Mouse (Mus musculus) left cerebral cortex, adult 9 months (tissue): ENCODE measurements at regions not wholly inside any gene's neighbourhood (a gene's known extent, or its start where the extent isn't known, plus 50 kb on each side); places are given as distances from the start of the nearest gene placed in this dataset.
"Not testable (repeated sequence)": the region's sequence is repeated elsewhere in the genome, so short reads cannot be mapped to it uniquely, and the experiment has no call there.

ENCODE experiments used
- DNase-seq, 2 experiments: peaks; one replicate each; pipeline ENCODE4 v3.0.0; 2022; ENCODE audit warnings: low spot score in 2 of 2

- DNase-seq = no peak
Measured at GRCm38 (mm10) chr3:60798862-60799261, 203.7 kb upstream of the P2ry1 start.

DNA sequence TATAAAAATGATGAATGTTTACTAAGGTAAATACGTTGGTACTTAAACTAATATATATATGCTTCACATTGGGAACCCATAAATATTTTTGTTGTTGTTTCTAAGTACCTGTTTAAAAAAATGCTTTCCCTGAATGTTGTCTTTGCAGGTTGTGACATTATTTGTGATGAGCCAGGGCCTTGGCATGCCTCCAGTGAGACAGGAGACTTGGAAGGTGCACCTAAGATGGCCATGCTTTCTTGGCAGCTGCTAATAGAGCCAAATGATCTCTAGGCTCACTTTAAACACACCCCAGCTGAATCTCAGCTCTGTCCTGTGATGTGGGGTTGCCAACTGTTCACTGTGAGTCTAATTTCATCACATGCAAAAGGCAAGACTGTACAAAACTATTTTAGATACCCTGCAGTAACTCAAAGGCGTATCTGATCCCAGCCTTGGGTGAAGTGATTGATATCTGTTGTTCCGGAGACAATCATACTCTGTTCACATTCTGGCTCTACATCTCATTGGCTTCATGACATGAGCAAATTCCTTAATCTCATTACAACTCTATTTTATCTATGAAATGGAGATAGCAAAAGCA lies 197.8 kb upstream of the P2ry1 start:
- DNase-seq = no peak

GRCm38 (mm10) chr3:60811924-60812323 lies 190.7 kb upstream of the P2ry1 start:
- no peak for DNase-seq

DNA sequence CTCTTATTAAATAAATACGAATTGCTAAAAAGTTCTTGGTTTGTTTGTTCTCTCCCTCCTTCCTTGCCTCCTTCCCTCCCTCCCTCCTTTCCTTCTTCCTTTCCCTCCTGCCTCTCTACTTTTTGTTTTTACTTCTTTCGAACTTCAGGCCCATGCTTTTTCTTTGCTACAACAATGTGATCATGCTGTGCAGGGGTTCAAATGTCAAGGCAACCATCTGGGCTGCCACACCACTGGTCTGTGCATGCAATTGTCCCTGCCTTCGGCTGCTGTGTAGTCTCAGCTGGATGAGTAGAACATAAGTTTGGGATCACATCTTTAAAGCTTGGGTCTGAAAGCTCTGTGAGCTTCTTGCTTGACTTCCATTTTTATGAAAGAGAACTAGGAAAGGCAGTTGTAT lies 189.1 kb upstream of the P2ry1 start:
- DNase-seq = no peak

- no peak for DNase-seq
Measured at GRCm38 (mm10) chr3:60819684-60820281, 182.8 kb upstream of the P2ry1 start.

GRCm38 (mm10) chr3:60821463-60821862 lies 181.1 kb upstream of the P2ry1 start:
- DNase-seq = no peak

DNA sequence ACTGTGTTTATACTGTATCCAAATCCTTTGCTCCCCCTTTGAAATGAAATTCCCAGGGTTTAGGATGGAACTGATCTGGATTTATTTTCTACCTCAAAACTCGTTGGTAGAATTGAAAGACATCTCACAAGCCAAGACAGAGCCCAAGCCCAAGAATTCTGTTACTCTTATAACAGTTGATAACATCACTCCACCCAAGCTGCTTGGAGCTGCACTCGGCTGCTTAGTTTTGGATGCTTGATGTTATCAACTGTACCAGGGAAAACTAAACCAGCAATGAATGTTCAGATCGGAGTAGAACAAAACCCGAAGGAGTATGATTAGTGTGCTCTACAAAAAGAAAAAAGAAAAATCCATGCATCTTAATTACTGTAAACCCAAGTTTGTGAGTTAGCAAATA lies 175.8 kb upstream of the P2ry1 start:
- DNase-seq = no peak

DNA sequence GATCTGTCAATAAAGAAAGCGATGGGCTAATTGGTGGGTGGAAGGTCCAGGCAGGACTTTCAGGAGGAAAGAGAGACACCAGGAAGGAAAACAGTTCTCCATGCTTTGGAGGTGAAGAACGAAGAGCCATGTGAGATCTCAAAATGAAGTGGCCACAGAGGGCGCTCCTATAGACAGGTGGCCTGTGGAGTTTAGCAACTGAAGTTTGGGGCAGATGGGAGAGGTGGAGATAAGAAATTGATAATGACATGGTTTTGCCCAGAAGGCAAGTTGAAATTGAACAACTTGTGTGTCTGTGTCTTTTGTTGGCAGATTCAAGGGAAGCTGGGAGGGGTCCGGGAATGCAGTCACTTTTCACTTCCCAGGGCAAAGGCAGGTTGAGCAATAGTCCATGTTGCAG lies 170.2 kb upstream of the P2ry1 start:
- no peak for DNase-seq

DNA sequence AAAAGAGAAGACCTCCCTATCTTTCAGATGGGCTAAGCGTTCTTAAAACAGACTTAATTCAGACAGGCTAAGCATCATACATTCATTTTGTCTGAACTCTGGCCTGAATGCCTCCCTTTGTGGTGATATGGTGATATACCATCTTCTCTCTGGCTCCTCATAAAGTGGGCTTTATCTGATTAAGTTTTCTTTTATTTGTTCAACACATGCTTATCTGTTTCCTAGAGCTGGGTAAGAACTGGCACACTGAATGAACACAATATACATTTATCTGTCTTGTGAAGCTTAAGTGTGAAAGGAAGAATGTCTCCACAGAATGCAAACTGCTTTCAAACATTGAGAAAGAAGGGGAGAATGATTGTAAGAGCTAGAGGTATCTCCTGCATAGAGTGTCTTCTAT lies 160.7 kb upstream of the P2ry1 start:
- DNase-seq = no peak

DNA sequence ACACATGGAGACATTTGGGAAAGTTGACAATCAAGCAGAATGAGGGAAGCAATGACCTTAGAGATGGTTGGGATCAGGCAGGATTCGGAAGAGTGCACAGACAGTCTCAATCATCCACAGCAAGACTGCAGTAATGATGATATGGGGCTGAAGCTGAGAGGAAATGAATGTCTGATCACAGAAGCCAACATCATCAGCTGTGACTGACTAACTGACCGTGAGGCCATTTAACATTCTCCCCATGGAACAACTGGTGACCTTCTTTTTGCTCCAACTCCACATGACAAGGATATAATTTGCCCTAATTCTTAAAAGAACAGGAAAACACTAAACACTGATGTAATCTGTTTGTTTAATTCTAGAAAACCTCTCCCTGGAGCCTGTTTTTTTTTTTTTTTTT lies 157.3 kb upstream of the P2ry1 start:
- DNase-seq = no peak

- no peak for DNase-seq
Measured at GRCm38 (mm10) chr3:60848437-60848836, 154.2 kb upstream of the P2ry1 start.

GRCm38 (mm10) chr3:60853773-60854172 lies 148.8 kb upstream of the P2ry1 start:
- DNase-seq = no peak

GRCm38 (mm10) chr3:60855734-60856133 lies 146.9 kb upstream of the P2ry1 start:
- no peak for DNase-seq

GRCm38 (mm10) chr3:60858474-60859118 lies 144.0 kb upstream of the P2ry1 start:
- no peak for DNase-seq

GRCm38 (mm10) chr3:60859119-60859515 lies 143.5 kb upstream of the P2ry1 start:
- DNase-seq = no peak

GRCm38 (mm10) chr3:60876858-60877257 lies 125.7 kb upstream of the P2ry1 start:
- not testable (repeated sequence) for DNase-seq

DNA sequence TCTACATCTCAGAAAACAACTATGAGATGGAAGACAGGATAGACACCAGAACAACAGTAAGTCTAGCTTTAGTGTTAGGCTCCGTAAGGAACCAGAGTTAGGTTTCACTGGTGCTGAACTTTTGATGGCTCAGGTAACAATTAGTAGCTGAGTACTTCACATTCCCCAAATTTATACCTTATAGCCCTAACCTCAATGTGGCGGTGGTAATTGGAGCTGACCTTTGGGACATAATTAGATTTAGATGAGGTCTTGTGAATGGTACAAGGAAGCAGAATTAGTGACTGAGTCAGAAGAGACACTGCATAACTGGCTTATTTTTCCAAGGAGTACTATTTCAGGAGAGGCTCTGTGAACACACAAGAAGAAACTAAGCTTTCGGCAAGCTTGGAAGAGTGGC lies 123.7 kb upstream of the P2ry1 start:
- DNase-seq = no peak

DNA sequence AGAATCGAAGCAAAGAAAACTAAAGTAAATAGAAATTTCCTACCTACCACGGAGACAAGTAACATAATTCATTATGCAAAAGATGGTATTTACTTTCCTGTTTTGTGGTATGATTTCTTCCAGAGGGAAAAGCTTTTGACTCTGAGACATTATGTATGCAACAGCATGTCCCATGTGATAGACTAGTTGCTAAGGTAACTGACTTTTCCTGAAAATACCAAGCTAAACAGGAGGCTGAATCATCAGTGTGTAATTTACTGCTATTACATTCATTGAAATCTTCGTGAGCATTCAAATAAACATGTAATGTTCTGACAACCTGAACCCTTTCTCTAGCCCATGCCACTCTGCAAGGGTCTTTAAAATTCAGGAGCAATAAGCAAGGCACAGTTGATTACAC lies 118.6 kb upstream of the P2ry1 start:
- no peak for DNase-seq

GRCm38 (mm10) chr3:60889191-60889861 lies 113.3 kb upstream of the P2ry1 start:
- no peak for DNase-seq

- no peak for DNase-seq
Measured at GRCm38 (mm10) chr3:60897628-60898269, 104.8 kb upstream of the P2ry1 start.

DNA sequence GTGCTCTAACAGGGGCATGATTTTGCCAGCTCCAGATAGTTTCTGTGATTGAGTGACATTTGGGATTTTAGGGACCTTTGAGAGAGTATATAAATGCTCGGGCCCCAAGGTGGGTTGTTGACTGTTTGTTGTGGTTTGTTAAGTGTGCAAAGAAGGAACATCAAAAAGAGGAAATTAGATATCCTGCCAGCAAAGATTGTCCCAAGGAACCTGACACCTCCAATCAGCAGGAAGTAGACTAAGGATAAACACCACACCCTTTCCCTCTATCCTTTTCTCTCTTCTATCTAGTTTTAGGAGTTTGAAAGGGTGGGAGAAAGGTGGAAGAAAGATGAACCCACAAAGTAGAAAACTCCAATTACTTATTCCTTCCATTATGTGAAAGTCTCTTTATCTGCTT lies 103.9 kb upstream of the P2ry1 start:
- DNase-seq = no peak

- DNase-seq = no peak
Measured at GRCm38 (mm10) chr3:60901571-60901970, 101.0 kb upstream of the P2ry1 start.

GRCm38 (mm10) chr3:60916411-60916810 lies 86.2 kb upstream of the P2ry1 start:
- DNase-seq = no peak
